Mouse (Mus musculus): ENCODE results near the gene Ston1.

DNA sequence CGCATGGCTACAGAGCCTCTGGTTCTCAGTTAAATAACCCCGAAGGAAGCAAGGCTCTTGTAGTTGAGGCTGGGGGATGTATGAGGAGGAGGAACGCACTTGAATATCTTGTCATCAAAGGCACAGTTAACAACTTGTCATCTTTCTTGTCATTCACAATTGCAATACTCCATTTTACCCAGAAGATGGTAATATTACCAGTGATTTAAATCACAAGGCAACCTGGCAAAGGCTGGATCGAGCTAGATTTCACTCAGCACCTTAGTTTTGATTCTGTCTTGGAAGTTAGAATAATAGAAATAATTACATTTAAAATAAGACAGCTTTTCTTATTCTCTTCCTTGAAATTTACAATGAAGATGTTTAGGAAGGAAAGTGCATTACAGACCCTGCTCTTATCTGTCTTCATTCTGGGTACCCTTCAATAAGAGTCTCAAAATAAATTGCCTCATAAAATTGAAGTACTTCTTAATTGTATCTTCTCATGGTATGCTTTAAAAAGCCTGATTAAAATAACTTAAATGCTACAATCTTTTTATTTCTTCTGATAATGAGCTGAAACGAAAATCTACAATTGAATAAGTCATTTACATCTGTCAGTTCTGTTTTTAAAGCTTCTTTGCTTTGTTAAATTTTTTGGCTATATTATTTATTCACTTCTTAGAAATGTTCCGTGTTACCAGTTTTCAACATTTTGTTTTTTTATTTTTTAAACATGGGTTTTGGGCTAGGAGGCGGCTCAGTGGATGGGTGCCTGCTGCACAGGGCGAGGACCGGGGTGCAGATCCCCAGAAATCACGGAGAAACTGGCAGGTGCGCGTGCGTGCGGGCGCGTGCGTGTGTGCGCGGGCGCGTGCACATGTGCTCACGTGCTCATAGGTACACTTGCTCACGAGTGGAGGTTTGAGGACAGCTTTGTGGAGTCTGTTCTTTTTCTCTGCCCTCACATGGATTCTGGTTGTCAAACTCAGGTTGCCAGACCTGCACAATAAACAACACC is 78.1 kb downstream of the Ston1 start:
- TF ChIP-seq POLR2A (IDR thresholded peaks at IDR 0.05; ENCODE audit: control insufficient read depth, extremely low read depth, insufficient read depth, low read length, poor library complexity) (no peak), CTCF (IDR thresholded peaks at IDR 0.05; ENCODE audit: borderline replicate concordance, control insufficient read depth, extremely low read depth, insufficient read depth, low read length, poor library complexity) (no peak)
